Mouse (Mus musculus): ENCODE results near the gene Slc27a4. TPM values are rescaled to one million over a fixed set of nuclear protein-coding genes. Genes with fewer than 3 reads are reported as not detected.

Gene Slc27a4
- total RNA-seq (2023) = 10.1 to 13.4 TPM (median 12.3 TPM) in 4 replicates

DNA sequence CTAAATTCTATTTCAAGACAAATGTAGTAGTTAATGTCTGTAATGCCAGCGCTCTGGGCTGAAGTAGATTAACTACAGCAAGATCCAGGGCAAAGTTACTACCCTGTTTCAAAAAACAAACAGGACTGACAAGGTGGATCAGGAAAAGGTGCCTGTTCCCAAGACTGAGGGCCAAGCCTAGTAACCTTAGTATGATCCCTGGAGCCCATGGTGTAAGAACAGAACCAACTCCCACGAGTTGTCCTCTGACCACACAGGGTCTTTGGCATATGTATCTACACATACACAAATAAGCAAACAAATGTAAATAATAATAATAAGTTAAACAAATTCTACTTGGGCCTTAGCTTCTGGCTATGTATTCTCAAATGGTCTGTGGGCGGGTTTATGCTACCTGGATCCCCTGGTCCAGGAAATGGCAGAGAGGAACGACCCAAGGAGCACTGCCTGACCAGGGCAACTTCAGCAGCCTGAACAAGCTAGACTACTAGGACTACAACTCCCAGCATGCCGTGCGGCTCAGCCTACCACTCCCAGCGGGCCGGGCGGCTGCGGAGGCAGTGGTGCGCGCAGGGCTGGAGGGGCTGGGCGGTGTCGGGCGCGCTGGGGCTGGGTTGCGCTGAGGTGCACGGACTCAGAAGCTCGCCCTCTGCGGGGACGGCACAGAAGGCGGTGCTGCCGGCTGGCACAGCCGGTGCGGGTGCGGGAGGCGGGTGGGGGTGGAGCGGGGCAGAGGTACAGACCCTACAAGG lies at the start of gene Slc27a4:
Slc27a4 (plus strand) TSS at position 560 of the 752 bp plus-strand sequence.

DNA sequence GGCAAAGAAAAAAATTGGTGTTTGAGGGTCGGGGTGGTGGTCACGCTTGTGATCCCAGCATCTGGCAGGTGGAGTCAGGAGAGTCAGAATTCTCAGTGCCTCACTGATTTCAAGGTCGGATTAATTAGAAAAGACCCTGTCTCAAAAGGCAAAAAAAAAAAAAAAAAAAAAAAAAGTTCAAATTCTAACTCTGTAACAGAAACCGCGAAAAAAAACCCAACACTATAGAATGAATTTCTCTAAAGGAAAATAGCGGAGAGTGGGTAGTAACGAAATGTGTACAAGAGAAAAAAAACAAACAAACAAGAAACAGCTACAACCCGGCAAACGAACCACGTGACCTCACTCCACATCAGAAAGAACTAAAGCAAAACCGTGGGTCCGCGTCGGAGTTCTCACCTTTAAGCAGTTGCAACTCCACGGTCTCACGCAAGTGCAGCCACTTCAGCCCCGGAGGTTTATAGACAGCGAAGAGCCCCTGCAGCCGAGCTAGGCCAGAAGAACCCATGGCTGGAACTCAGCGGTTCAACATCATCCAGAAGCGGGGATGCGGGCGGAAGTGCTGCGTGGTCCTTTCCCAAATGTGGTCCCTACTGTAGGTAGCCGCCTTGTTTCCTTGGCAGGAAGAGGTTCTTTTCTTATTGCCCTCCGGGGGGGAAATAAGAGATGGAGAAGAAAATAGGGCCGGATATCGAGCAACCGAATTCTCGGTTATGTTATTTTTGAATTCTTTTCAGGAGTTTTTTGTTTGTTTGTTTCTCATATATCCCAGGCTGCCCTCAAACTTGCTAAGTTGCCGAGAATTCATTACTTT lies 15.1 kb upstream of the Slc27a4 start, which contains the start of gene Coq4:
Coq4 (plus strand) TSS at position 390 of the 814 bp plus-strand sequence.

DNA sequence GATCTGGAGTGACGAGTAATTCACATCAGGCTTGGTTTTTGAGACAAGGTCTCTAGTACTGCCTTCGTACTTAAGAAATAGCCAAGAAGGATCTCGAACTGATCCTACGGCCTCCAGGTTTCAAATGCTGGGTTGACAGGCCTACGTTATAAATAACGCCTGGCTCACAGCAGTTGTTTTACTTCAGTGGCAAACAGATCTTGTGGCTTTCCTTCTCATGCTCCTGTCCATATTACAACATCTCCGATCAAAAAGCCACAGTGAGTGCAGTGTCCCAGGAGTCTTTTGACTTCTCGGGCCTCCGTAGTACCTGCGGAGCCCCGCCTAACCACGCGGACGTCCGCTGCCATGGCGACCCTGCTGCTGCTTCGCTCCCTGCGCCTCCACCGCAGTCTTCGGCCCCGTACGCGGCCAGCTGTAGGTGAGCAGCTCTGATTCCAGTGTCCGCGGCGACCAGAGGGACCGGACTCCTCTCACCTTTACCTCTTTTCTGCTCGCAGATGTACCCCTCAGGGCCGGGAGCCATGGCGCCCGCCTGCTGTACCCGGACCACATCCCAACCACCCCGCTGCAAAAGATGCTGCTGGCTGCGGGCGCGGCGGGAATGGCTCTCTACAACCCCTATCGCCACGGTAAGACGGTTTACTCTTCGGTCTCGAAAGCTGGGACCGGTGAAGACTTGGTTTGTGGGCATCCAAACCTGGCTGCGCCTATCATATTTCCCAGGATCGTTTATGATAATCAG lies 14.3 kb upstream of the Slc27a4 start, which contains the start of gene Trub2:
Trub2 (minus strand) TSS at position 566 of the 745 bp plus-strand sequence.

DNA sequence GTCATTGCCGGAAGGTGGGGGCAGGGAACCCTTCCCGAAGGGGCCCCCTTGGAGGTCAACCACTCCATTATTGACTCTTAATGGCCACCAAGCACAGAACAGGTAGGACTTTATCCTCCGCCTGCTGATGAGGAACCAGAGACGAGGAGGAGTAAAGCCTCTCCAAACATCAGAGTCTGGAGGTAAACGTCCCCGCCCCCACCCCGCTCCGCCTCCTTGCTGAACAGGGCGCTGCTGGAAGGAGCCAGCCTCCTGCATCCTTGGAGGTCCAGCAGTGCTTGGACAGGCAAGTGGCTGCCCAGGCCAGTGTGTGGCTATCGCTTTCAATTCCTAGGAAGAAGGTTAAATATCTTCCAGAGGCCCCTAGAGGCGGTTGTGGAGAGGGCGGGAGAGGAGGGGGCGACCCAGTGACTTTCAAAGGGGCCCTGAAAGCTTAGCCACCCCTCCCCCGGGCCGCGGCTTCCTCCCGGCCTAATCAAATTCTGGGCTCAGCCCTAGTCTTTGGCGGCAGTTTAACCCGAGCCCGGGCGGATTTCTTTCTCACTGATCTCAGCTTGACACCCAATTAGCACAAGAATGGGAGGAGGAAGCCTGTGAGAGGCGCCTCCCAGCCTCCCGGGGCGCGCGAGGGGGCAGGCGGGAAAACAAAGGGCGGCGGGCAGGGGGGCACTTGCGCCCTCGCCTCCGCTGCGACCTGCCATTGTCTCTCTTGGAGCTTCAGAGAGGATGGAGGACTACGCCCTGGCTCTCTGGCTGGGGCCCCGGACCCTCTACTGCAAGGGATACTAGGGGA lies 17.8 kb downstream of the Slc27a4 start, which contains the start of gene Urm1:
Urm1 (plus strand) TSS at position 51 of the 793 bp plus-strand sequence.

Other genes starting within 250 kb of the Slc27a4 start
- gene Rapgef1, start 182.9 kb upstream of the Slc27a4 start, total RNA-seq (2023) = 158 to 170 TPM (median 164 TPM) in 4 replicates
- gene Gm13420, start 50.9 kb upstream of the Slc27a4 start, total RNA-seq (2023) = 0.88 to 1.1 TPM in 2 of 4 replicates, not detected in the others
- gene Gm13547, start 43.3 kb upstream of the Slc27a4 start, total RNA-seq (2023) = not detected in 4 replicates
- gene Coq4, start 15.1 kb upstream of the Slc27a4 start, total RNA-seq (2023) = 6.9 to 10.4 TPM (median 7.6 TPM) in 4 replicates
- gene Trub2, start 14.1 kb upstream of the Slc27a4 start, total RNA-seq (2023) = 37.7 to 51.2 TPM (median 43.2 TPM) in 4 replicates
- gene Urm1, start 17.4 kb downstream of the Slc27a4 start, total RNA-seq (2023) = 49.0 to 56.9 TPM (median 51.0 TPM) in 4 replicates
- gene Cercam, start 66.5 kb downstream of the Slc27a4 start, total RNA-seq (2023) = 1.5 to 3.9 TPM (median 1.9 TPM) in 4 replicates
- 102 to 113 TPM (median 103 TPM) in 4 replicates for gene Odf2, start 86.6 kb downstream of the Slc27a4 start, total RNA-seq (2023)
- 70.7 to 89.4 TPM (median 75.9 TPM) in 4 replicates for gene Gle1, start 132.8 kb downstream of the Slc27a4 start, total RNA-seq (2023)
- 289 to 315 TPM (median 302 TPM) in 4 replicates for gene Sptan1, start 162.9 kb downstream of the Slc27a4 start, total RNA-seq (2023)
- gene Wdr34, start 246.2 kb downstream of the Slc27a4 start, total RNA-seq (2023) = 0.45 to 3.2 TPM (median 2.0 TPM) in 4 replicates

Data from B cell, adult 62 days (primary cell).